Mouse (Mus musculus) liver, embryonic 14.5 days (tissue): ENCODE data around the gene Catsper1. TPM values are rescaled to one million over a fixed set of nuclear protein-coding genes. Genes with fewer than 3 reads are reported as not detected.
A peak's percentile ranks its signal among the peaks of the same experiment; 100 is the strongest.

Experiments
- ATAC-seq: fragments of 200-750 bp; cut with Nextera tagmentation; 2 replicates; pipeline ENCODE4 v1.8.0; 2017; ENCODE audit warnings: moderate number of reproducible peaks, mild to moderate bottlenecking, moderate library complexity; ENCODE audit not compliant: insufficient read depth
- DNase-seq, 3 experiments: peaks; one replicate each; pipeline ENCODE4 v3.0.0-alpha.2; 2012 to 2013; ENCODE audit warnings: low read depth in 3 of 3, low spot score in 3 of 3
- H3K27ac ChIP-seq: fragments of 300-500 bp; sonication (generic); 2 replicates; pipeline ENCODE4 v1.5.1; 2014; ENCODE audit warnings: moderate library complexity, mild to moderate bottlenecking, control low read depth, inconsistent platforms
- H3K27me3 ChIP-seq: fragments of 300-500 bp; sonication (generic); 2 replicates; pipeline ENCODE4 v1.6.1; 2014; ENCODE audit warnings: mild to moderate bottlenecking, low read length, moderate library complexity; ENCODE audit not compliant: control insufficient read depth, insufficient read depth
- H3K36me3 ChIP-seq: fragments of 300-500 bp; sonication (generic); replicated peaks from 2 replicates; pipeline ENCODE4 v1.6.1; 2014; ENCODE audit warnings: low read depth; ENCODE audit not compliant: control insufficient read depth, insufficient read depth
- H3K4me1 ChIP-seq, 2 experiments: fragments of 200-500 bp in 1 of 2; fragments of 300-500 bp in 1 of 2; sonication (generic) in 1 of 2; replicated peaks; 2 replicates each; pipeline ENCODE4 v1.6.1; 2012 to 2014; ENCODE audit warnings: antibody characterized with exemption in 1 of 2, inconsistent platforms in 1 of 2, low read length in 1 of 2; ENCODE audit not compliant: control insufficient read depth in 2 of 2, insufficient read depth in 2 of 2
- H3K4me2 ChIP-seq: fragments of 300-500 bp; sonication (generic); 2 replicates; pipeline ENCODE4 v1.6.1; 2014; ENCODE audit warnings: low read depth, mild to moderate bottlenecking, control low read depth, moderate library complexity
- H3K4me3 ChIP-seq, 2 experiments: fragments of 200-500 bp in 1 of 2; fragments of 300-500 bp in 1 of 2; sonication (generic) in 1 of 2; 2 replicates each; pipeline ENCODE4 v1.5.1; 2012 to 2014; ENCODE audit warnings: low read depth in 2 of 2, low read length in 2 of 2, mild to moderate bottlenecking in 2 of 2, control low read depth in 1 of 2, inconsistent platforms in 1 of 2, moderate library complexity in 1 of 2; ENCODE audit not compliant: insufficient read depth in 1 of 2
- H3K9ac ChIP-seq: fragments of 300-500 bp; sonication (generic); replicated peaks from 2 replicates; pipeline ENCODE4 v1.6.1; 2014; ENCODE audit warnings: mild to moderate bottlenecking, control low read depth, moderate library complexity
- H3K9me3 ChIP-seq: fragments of 300-500 bp; sonication (generic); 2 replicates; pipeline ENCODE4 v1.6.1; 2016; ENCODE audit warnings: low read length, mixed read lengths; ENCODE audit not compliant: control insufficient read depth
- CTCF ChIP-seq: IDR thresholded peaks from 2 replicates; pipeline ENCODE4 v1.5.1; 2016; ENCODE audit warnings: antibody characterized with exemption, low read depth, control low read depth
- EP300 ChIP-seq: IDR thresholded peaks from 2 replicates; pipeline ENCODE4 v1.6.1; 2016; ENCODE audit warnings: antibody characterized with exemption, low read depth
- WGBS: fragments of 180-500 bp; shearing (Covaris S2); extraction: QIAGEN DNeasy Blood & Tissue Kit; methylation state at CpG from one replicate; pipeline ENCODE4 v1.1.7; 2014; ENCODE audit not compliant: insufficient replicate concordance; 5-methylcytosine and 5-hydroxymethylcytosine counted together
- polyA plus RNA-seq, 2 experiments: library from polyadenylated mRNA; depleted of rRNA in 1 of 2; stranded (reverse) in 1 of 2; unstranded in 1 of 2; fragments of >200 nt; fragmentation: Nextera tagmentation in 1 of 2; extraction: Ambion mirVana in 1 of 2; gene quantifications; 2 replicates each; pipeline versions ENCODE4 v1.2.1 to v1.2.3; 2012 to 2014

The Catsper1 gene
- polyA plus RNA-seq, 2 experiments = not detected

DNA sequence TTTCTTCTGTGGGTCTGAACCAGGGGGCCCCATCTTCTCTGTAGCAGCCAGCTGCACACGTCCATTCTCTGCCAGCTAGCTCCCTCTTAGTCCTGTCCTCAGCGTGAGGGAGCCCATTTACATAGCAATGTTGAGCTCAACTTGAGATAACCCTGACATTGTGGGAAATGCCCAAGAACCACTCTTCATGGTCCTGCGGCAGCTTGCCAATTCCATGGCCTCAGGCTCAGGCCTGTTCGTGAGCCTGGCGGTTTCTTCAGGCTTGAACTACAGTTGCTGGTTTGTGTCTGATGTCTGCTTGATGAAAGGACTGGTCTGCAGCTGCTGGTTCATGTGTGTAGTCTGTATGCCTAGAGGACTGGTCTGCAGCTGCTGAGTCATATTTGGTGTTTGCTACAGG is 800 bp upstream of the Catsper1 start:
- TF ChIP-seq EP300 = no peak
- TF ChIP-seq CTCF = no peak
- WGBS = 64% methylated on average over 5 of the region's 5 CpGs
- Histone ChIP-seq H3K4me2 (no peak overlapping the region), H3K4me3 (no peak overlapping the region), H3K9ac (no peak overlapping the region), H3K9me3 (no peaks in the 10 kb centered on the region), H3K27ac (no peak overlapping the region), H3K27me3 (no peaks in the 10 kb centered on the region), H3K4me1 (no peaks in the 10 kb centered on the region), H3K36me3 (no peaks in the 10 kb centered on the region)
- ATAC-seq (no peak), DNase-seq (no peak)

- 10% methylated on average over 5 of the region's 5 CpGs for WGBS
- no peaks in the 10 kb centered on the region for H3K27me3 ChIP-seq
- no peaks in the 10 kb centered on the region for H3K4me1 ChIP-seq
- H3K36me3 ChIP-seq = no peaks in the 10 kb centered on the region
- H3K4me2 ChIP-seq = no peak overlapping the region
- TF ChIP-seq CTCF (peak; percentile 91), EP300 (no peak)
- DNase-seq = peak; percentile 41 to 54 (median 42)
- no peaks in the 10 kb centered on the region for H3K9me3 ChIP-seq
- ATAC-seq = no peak
- no peak overlapping the region for H3K27ac ChIP-seq
- H3K9ac ChIP-seq = no peak overlapping the region
- H3K4me3 ChIP-seq = no peak overlapping the region
Observed at GRCm38 (mm10) chr19:5337975-5338374, 2.4 kb downstream of the Catsper1 start.

DNA sequence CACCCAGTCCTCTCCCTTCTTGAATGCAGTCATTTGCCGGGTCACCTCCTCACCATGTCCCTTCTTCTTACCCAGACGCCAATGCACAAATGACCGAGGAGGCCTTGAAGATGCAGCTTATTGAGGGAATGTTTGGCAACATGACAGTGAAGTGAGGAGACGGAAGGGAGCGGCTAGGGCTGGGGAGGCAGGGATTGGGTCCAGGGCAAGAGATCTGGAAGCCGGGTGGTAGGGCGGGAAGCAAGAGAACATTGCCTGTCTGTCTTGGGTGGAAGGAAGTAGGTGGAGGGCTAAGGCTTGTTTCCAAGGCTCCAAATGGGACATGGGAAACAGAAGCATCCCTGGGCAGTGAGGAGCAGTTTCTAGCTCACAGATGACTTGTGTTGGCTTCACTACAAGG is 5.8 kb downstream of the Catsper1 start:
- H3K4me1 ChIP-seq = no peaks in the 10 kb centered on the region
- no peak for TF ChIP-seq EP300
- TF ChIP-seq CTCF = no peak
- no peaks in the 10 kb centered on the region for H3K36me3 ChIP-seq
- no peaks in the 10 kb centered on the region for H3K9me3 ChIP-seq
- H3K9ac ChIP-seq = no peak overlapping the region
- H3K27ac ChIP-seq = no peak overlapping the region
- H3K4me3 ChIP-seq = no peak overlapping the region
- WGBS = 78% methylated on average over 7 of the region's 7 CpGs
- H3K27me3 ChIP-seq = no peaks in the 10 kb centered on the region
- DNase-seq (no peak), ATAC-seq (no peak)
- H3K4me2 ChIP-seq = no peak overlapping the region

GRCm38 (mm10) chr19:5345297-5346131 is 10.0 kb downstream of the Catsper1 start:
- Histone ChIP-seq H3K27me3 (no peaks in the 10 kb centered on the region), H3K9ac (no peak overlapping the region), H3K4me1 (no peaks in the 10 kb centered on the region), H3K9me3 (no peaks in the 10 kb centered on the region), H3K4me2 (no peak overlapping the region), H3K27ac (no peak overlapping the region), H3K36me3 (no peaks in the 10 kb centered on the region), H3K4me3 (no peak overlapping the region)
- TF ChIP-seq CTCF = no peak
- no peak for TF ChIP-seq EP300
- ATAC-seq (no peak), DNase-seq (no peak)
- 61% methylated on average over 6 of the region's 6 CpGs for WGBS

GRCm38 (mm10) chr19:5348064-5348463 is 12.5 kb downstream of the Catsper1 start:
- Histone ChIP-seq H3K4me3 (no peak overlapping the region), H3K27ac (no peak overlapping the region), H3K9me3 (no peaks in the 10 kb centered on the region), H3K4me1 (no peaks in the 10 kb centered on the region), H3K36me3 (no peaks in the 10 kb centered on the region), H3K27me3 (no peaks in the 10 kb centered on the region), H3K9ac (no peak overlapping the region), H3K4me2 (no peak overlapping the region)
- ATAC-seq = no peak
- no peak for TF ChIP-seq EP300
- no peak for TF ChIP-seq CTCF
- WGBS = 56% methylated on average over 6 of the region's 6 CpGs
- DNase-seq = no peak
